Mouse (Mus musculus): ENCODE measurements around the gene Hoxa9.

- no peak for TF ChIP-seq CTCF (IDR thresholded peaks at IDR 0.05; ENCODE audit: low read depth)
- no peak for TF ChIP-seq EP300 (IDR thresholded peaks at IDR 0.05; ENCODE audit: low read depth)
Observed at GRCm38 (mm10) chr6:52178918-52179665, 51.8 kb downstream of the Hoxa9 start.
